In genomic region chr7:19342481-19343027, GRCm38 (mm10) we compare ENCODE assay signal across 8 mouse cellular contexts. TPM values are rescaled to one million over a fixed set of nuclear protein-coding genes. Genes with fewer than 3 reads are reported as not detected.
DNase-seq lines count a peak whose midpoint lies in the region; ATAC-seq lines count a peak whose summit lies in the region.

No protein-coding gene starts in this region.

- DNase-seq in CD4-positive helper T cell, adult 2 months (ENCODE audit: low read depth, low spot score): peak; percentile 77
- peak; percentile 63 for DNase-seq in c-Kit-positive CD71-positive TER-119-negative erythroid progenitor cells, embryonic 14.5 days (ENCODE audit: low read depth)
- DNase-seq in heart, postnatal 10 days: peak; percentile 90 to 95
- DNase-seq in large intestine, adult 2 months (ENCODE audit: low read depth, low spot score): peak; percentile 67
- DNase-seq in testis, postnatal 10 days (ENCODE audit: low spot score): peak; percentile 93

- peak overlapping the region; percentile 58 for H3K9ac ChIP-seq in forebrain, embryonic 15.5 days (replicated peaks)
- H3K9ac ChIP-seq in liver, embryonic 15.5 days: no peak overlapping the region
- H3K9ac ChIP-seq in neural tube, embryonic 12.5 days: peak overlapping the region; percentile 47

- no peaks in the 10 kb centered on the region for H3K36me3 ChIP-seq in forebrain, embryonic 15.5 days
- H3K36me3 ChIP-seq in liver, embryonic 15.5 days (replicated peaks): no peaks in the 10 kb centered on the region
- no peaks in the 10 kb centered on the region for H3K36me3 ChIP-seq in neural tube, embryonic 12.5 days

- ATAC-seq in forebrain, embryonic 15.5 days (replicated peaks): 0 out of 2 replicates have a peak, but pooled peaks have one; percentile 14
- ATAC-seq in liver, embryonic 15.5 days (ENCODE audit: insufficient read depth): no peak
- ATAC-seq in neural tube, embryonic 12.5 days (ENCODE audit: low FRiP score, low read depth): peak; percentile 17; the same call in 1 of the 2 replicates

- under 1% methylated on average over 27 of the region's 27 CpGs for WGBS in forebrain, embryonic 15.5 days
- under 1% methylated on average over 27 of the region's 27 CpGs for WGBS in large intestine, adult 2 months
- WGBS in liver, embryonic 15.5 days (ENCODE audit: insufficient replicate concordance): under 1% methylated on average over 27 of the region's 27 CpGs
- WGBS in neural tube, embryonic 12.5 days: under 1% methylated on average over 27 of the region's 27 CpGs

- H3K4me2 ChIP-seq in forebrain, embryonic 15.5 days (replicated peaks): peak overlapping the region; percentile 99
- H3K4me2 ChIP-seq in liver, embryonic 15.5 days: peak overlapping the region; percentile 36
- peak overlapping the region; percentile 93 for H3K4me2 ChIP-seq in neural tube, embryonic 12.5 days (replicated peaks)

- intact Hi-C loops in heart, postnatal 10 days (cut with DNase I): loop anchor here (1.0 to 5.0 kb wide), 4 partner anchors 14 to 165 kb away; partner anchors contain the start of gene Eml2

- 0 out of 2 replicates have a peak, but pooled peaks cover 8% of the 10 kb centered on the region for H3K27me3 ChIP-seq in forebrain, embryonic 15.5 days
- H3K27me3 ChIP-seq in liver, embryonic 15.5 days: peaks cover 64% of the 10 kb centered on the region
- H3K27me3 ChIP-seq in neural tube, embryonic 12.5 days (replicated peaks): peaks cover 13% of the 10 kb centered on the region

- peak overlapping the region; percentile 53 for H3K4me3 ChIP-seq in forebrain, embryonic 15.5 days
- H3K4me3 ChIP-seq in liver, embryonic 15.5 days (replicated peaks): peak overlapping the region; percentile 34
- H3K4me3 ChIP-seq in neural tube, embryonic 12.5 days: peak overlapping the region; percentile 46

- H3K4me1 ChIP-seq in forebrain, embryonic 15.5 days: peaks cover 36% of the 10 kb centered on the region
- H3K4me1 ChIP-seq in liver, embryonic 15.5 days (replicated peaks): peaks cover 50% of the 10 kb centered on the region
- H3K4me1 ChIP-seq in neural tube, embryonic 12.5 days: peaks cover 33% of the 10 kb centered on the region

- no peaks in the 10 kb centered on the region for H3K9me3 ChIP-seq in forebrain, embryonic 15.5 days
- no peaks in the 10 kb centered on the region for H3K9me3 ChIP-seq in liver, embryonic 15.5 days (replicated peaks)
- no peaks in the 10 kb centered on the region for H3K9me3 ChIP-seq in neural tube, embryonic 12.5 days

- H3K27ac ChIP-seq in forebrain, embryonic 15.5 days (replicated peaks): no peak overlapping the region
- no peak overlapping the region for H3K27ac ChIP-seq in liver, embryonic 15.5 days (replicated peaks)
- H3K27ac ChIP-seq in neural tube, embryonic 12.5 days: no peak overlapping the region

RNA-seq across cellular contexts. Expression of gene Ercc1, which starts 2.0 kb away (rescaled TPM):
- polyA plus RNA-seq in forebrain, embryonic 15.5 days (2015; fragmentation: Nextera tagmentation; extraction: Ambion mirVana): 94.6 and 95.4 TPM in 2 replicates
- 10 to 100 TPM; 40.1 to 43.2 TPM for total RNA-seq in heart, postnatal 10 days (2021)
- polyA plus RNA-seq in large intestine, adult 2 months (2012; rRNA removed): 26.9 and 31.2 TPM in 2 replicates
- 14.0 and 14.5 TPM in 2 replicates for polyA plus RNA-seq in liver, embryonic 15.5 days (2015; fragmentation: Nextera tagmentation; extraction: Ambion mirVana)
- 103 and 104 TPM in 2 replicates for polyA plus RNA-seq in neural tube, embryonic 12.5 days (2016; fragmentation: Nextera tagmentation; extraction: Ambion mirVana)

RNA-seq across cellular contexts. Expression of gene Cd3eap, which starts 16.7 kb away (rescaled TPM):
- polyA plus RNA-seq in forebrain, embryonic 15.5 days (2015; fragmentation: Nextera tagmentation; extraction: Ambion mirVana): 23.9 and 24.0 TPM in 2 replicates
- 10 to 100 TPM in 1 of 2 experiments, 1 to 10 TPM in 1; 8.2 to 11.0 TPM for total RNA-seq in heart, postnatal 10 days (2021)
- polyA plus RNA-seq in large intestine, adult 2 months (2012; rRNA removed): 3.2 and 4.1 TPM in 2 replicates
- 7.9 and 8.1 TPM in 2 replicates for polyA plus RNA-seq in liver, embryonic 15.5 days (2015; fragmentation: Nextera tagmentation; extraction: Ambion mirVana)
- 18.2 and 19.8 TPM in 2 replicates for polyA plus RNA-seq in neural tube, embryonic 12.5 days (2016; fragmentation: Nextera tagmentation; extraction: Ambion mirVana)

RNA-seq across cellular contexts. Expression of gene Ppp1r13l, which starts 17.0 kb away (rescaled TPM):
- 2.6 and 2.7 TPM in 2 replicates for polyA plus RNA-seq in forebrain, embryonic 15.5 days (2015; fragmentation: Nextera tagmentation; extraction: Ambion mirVana)
- total RNA-seq in heart, postnatal 10 days (2021): 10 to 100 TPM; 23.1 to 40.1 TPM
- 4.8 and 5.7 TPM in 2 replicates for polyA plus RNA-seq in large intestine, adult 2 months (2012; rRNA removed)
- polyA plus RNA-seq in liver, embryonic 15.5 days (2015; fragmentation: Nextera tagmentation; extraction: Ambion mirVana): 0.94 and 1.5 TPM in 2 replicates
- polyA plus RNA-seq in neural tube, embryonic 12.5 days (2016; fragmentation: Nextera tagmentation; extraction: Ambion mirVana): 3.1 and 3.2 TPM in 2 replicates

RNA-seq across cellular contexts. Expression of gene Fosb, which starts 32.7 kb away (rescaled TPM):
- 0.11 TPM in 2 replicates for polyA plus RNA-seq in forebrain, embryonic 15.5 days (2015; fragmentation: Nextera tagmentation; extraction: Ambion mirVana)
- total RNA-seq in heart, postnatal 10 days (2021): under 1 TPM; 0.48 to 0.60 TPM
- polyA plus RNA-seq in large intestine, adult 2 months (2012; rRNA removed): 1.4 and 6.2 TPM in 2 replicates
- 0.03 TPM in 1 of 2 replicates, not detected in the other for polyA plus RNA-seq in liver, embryonic 15.5 days (2015; fragmentation: Nextera tagmentation; extraction: Ambion mirVana)
- 0.08 TPM in 1 of 2 replicates, not detected in the other for polyA plus RNA-seq in neural tube, embryonic 12.5 days (2016; fragmentation: Nextera tagmentation; extraction: Ambion mirVana)

RNA-seq across cellular contexts. Expression of gene Ercc2, which starts 39.3 kb away (rescaled TPM):
- 22.8 and 24.2 TPM in 2 replicates for polyA plus RNA-seq in forebrain, embryonic 15.5 days (2015; fragmentation: Nextera tagmentation; extraction: Ambion mirVana)
- 10 to 100 TPM; 10.3 to 12.3 TPM for total RNA-seq in heart, postnatal 10 days (2021)
- 28.7 and 36.5 TPM in 2 replicates for polyA plus RNA-seq in large intestine, adult 2 months (2012; rRNA removed)
- 6.2 and 7.5 TPM in 2 replicates for polyA plus RNA-seq in liver, embryonic 15.5 days (2015; fragmentation: Nextera tagmentation; extraction: Ambion mirVana)
- 24.0 and 27.5 TPM in 2 replicates for polyA plus RNA-seq in neural tube, embryonic 12.5 days (2016; fragmentation: Nextera tagmentation; extraction: Ambion mirVana)

Comparison
In these comparisons a context has a peak if more than half of its experiments do, and no peak if none do; other contexts are left out.
1. H3K4me2 ChIP-seq: peak in every context shown above with its lines; median percentile 99 in forebrain, embryonic 15.5 days; 93 in neural tube, embryonic 12.5 days; 36 in liver, embryonic 15.5 days.